In genomic region chr4:40834232-40834786, GRCm38 (mm10) we compare ENCODE assay signal across 28 mouse cellular contexts. TPM values are rescaled to one million over a fixed set of nuclear protein-coding genes. Genes with fewer than 3 reads are reported as not detected.
DNase-seq lines count a peak whose midpoint lies in the region; ATAC-seq lines count a peak whose summit lies in the region.
"Had no signal": no experiment of that assay in that cellular context is flagged by ENCODE, and none has a peak within 500 bp of the region (broad histone marks: within the 10 kb centered on the region; RNA-seq: fewer than 3 reads in every experiment).

No protein-coding gene starts in this region.

- ATAC-seq in heart, embryonic 15.5 days (replicated peaks; ENCODE audit: insufficient number of reproducible peaks, insufficient read depth, low FRiP score, low read depth), result no peak
- peak; percentile 33 for ATAC-seq in activated CD4-positive, CD25-positive, alpha-beta regulatory T cell, adult 4 months
- ATAC-seq: forebrain, embryonic 14.5 days; midbrain, embryonic 16.5 days; Patski had no signal

- 92% methylated on average over 4 of the region's 4 CpGs for WGBS in heart, embryonic 15.5 days

- intact Hi-C loops in heart, postnatal 14 days (cut with DNase I), result no loop called here

- DNase-seq in heart, postnatal 14 days, result no peak
- DNase-seq in thymus, postnatal 4 days, result peak; percentile 37
- DNase-seq in thymus, postnatal 10 days (ENCODE audit: low spot score in 2 of 2), result no peak
- no peak for DNase-seq in kidney, adult 11 months
- DNase-seq in layer of hippocampus, adult 9-11 months, result no peak
- DNase-seq: adrenal gland, postnatal 25 days; cerebellum, adult 11-12 months; cerebellum, adult 9-11 months; embryo, embryonic 11 days; gastrocnemius, postnatal 25 days; heart, postnatal 4 days; kidney, adult 18-20 months; kidney, postnatal 36 days; lung, adult 2 months; lung, postnatal 10 days; right cerebral cortex, adult 18-20 months had no signal

- H3K9me3 ChIP-seq in heart, embryonic 15.5 days (replicated peaks), result no peaks in the 10 kb centered on the region
- H3K9me3 ChIP-seq: embryonic facial prominence, embryonic 12.5 days; hindbrain, embryonic 13.5 days; limb, embryonic 10.5 days; limb, embryonic 15.5 days; neural tube, embryonic 12.5 days had no signal

- no peaks in the 10 kb centered on the region for H3K27me3 ChIP-seq in heart, embryonic 15.5 days
- H3K27me3 ChIP-seq: embryonic facial prominence, embryonic 12.5 days; hindbrain, embryonic 13.5 days; limb, embryonic 15.5 days; neural tube, embryonic 12.5 days; Patski had no signal

- H3K4me3 ChIP-seq in heart, embryonic 15.5 days, result no peak overlapping the region
- H3K4me3 ChIP-seq: embryonic facial prominence, embryonic 12.5 days; hindbrain, embryonic 13.5 days; layer of hippocampus, adult 2 months; limb, embryonic 10.5 days; limb, embryonic 15.5 days; neural tube, embryonic 12.5 days had no signal

- H3K9ac ChIP-seq in heart, embryonic 15.5 days, result no peak overlapping the region
- H3K9ac ChIP-seq: embryonic facial prominence, embryonic 12.5 days; hindbrain, embryonic 13.5 days; limb, embryonic 15.5 days; liver, embryonic 14.5 days; neural tube, embryonic 12.5 days had no signal

- H3K4me1 ChIP-seq in heart, embryonic 15.5 days (replicated peaks), result peaks cover 64% of the 10 kb centered on the region
- H3K4me1 ChIP-seq: neural tube, embryonic 12.5 days had no signal

- no peaks in the 10 kb centered on the region for H3K36me3 ChIP-seq in heart, embryonic 15.5 days
- H3K36me3 ChIP-seq: embryonic facial prominence, embryonic 12.5 days; hindbrain, embryonic 13.5 days; limb, embryonic 10.5 days; limb, embryonic 15.5 days; neural tube, embryonic 12.5 days had no signal

- no peak overlapping the region for H3K4me2 ChIP-seq in heart, embryonic 15.5 days
- H3K4me2 ChIP-seq: embryonic facial prominence, embryonic 12.5 days; hindbrain, embryonic 13.5 days; limb, embryonic 15.5 days; neural tube, embryonic 12.5 days had no signal

- H3K27ac ChIP-seq in heart, embryonic 15.5 days, result peak overlapping the region; percentile 24; the same call in 1 of the 2 replicates
- H3K27ac ChIP-seq: embryonic facial prominence, embryonic 12.5 days; hindbrain, embryonic 13.5 days; layer of hippocampus, adult 2 months; limb, embryonic 10.5 days; limb, embryonic 15.5 days; liver, embryonic 14.5 days; neural tube, embryonic 12.5 days had no signal

RNA-seq across cellular contexts. Expression of gene B4galt1, which starts 19.5 kb away (rescaled TPM):
- polyA plus RNA-seq in heart, embryonic 15.5 days (2015; fragmentation: Nextera tagmentation; extraction: Ambion mirVana), result 53.7 and 59.5 TPM in 2 replicates
- 10 to 100 TPM; 65.7 to 70.3 TPM for total RNA-seq in heart, postnatal 14 days (2021)
- polyA plus RNA-seq in activated CD4-positive, CD25-positive, alpha-beta regulatory T cell, adult 4 months (2017; shearing (Covaris generic)), result 10 to 100 TPM; 58.7 to 75.3 TPM
